Mouse (Mus musculus) urinary bladder, postnatal 14 days (tissue): ENCODE measurements around the gene Ubtd2.
A peak's percentile ranks its signal among the peaks of the same experiment; 100 is the strongest.

Experiments
- DNase-seq: peaks from one replicate; pipeline ENCODE4 v3.0.0; 2021; ENCODE audit warnings: low spot score

Gene Ubtd2

GRCm38 (mm10) chr11:32454800-32455506 lies at the start of gene Ubtd2:
Ubtd2 (plus strand) TSS chr11:32455370.
- peak; percentile 97 for DNase-seq

GRCm38 (mm10) chr11:32407863-32408262 lies 47.3 kb upstream of the Ubtd2 start:
- no peak for DNase-seq

- no peak for DNase-seq
These were observed 46.1 kb upstream of the Ubtd2 start for GRCm38 (mm10) chr11:32409052-32409451.

GRCm38 (mm10) chr11:32409823-32410562 lies 45.2 kb upstream of the Ubtd2 start:
- no peak for DNase-seq

- DNase-seq, result no peak
These were observed 35.2 kb upstream of the Ubtd2 start for GRCm38 (mm10) chr11:32420001-32420400.

GRCm38 (mm10) chr11:32423311-32423710 lies 31.9 kb upstream of the Ubtd2 start:
- DNase-seq, result no peak

GRCm38 (mm10) chr11:32424600-32424999 lies 30.6 kb upstream of the Ubtd2 start:
- DNase-seq, result no peak

- DNase-seq, result no peak
These were observed 30.0 kb upstream of the Ubtd2 start for GRCm38 (mm10) chr11:32425043-32425658.

- DNase-seq, result no peak
These were observed 27.6 kb upstream of the Ubtd2 start for GRCm38 (mm10) chr11:32427537-32427936.

GRCm38 (mm10) chr11:32435410-32436060 lies 19.6 kb upstream of the Ubtd2 start:
- DNase-seq, result peak; percentile 78

GRCm38 (mm10) chr11:32442576-32442975 lies 12.6 kb upstream of the Ubtd2 start:
- DNase-seq, result no peak

- DNase-seq, result no peak
These were observed 10.9 kb upstream of the Ubtd2 start for GRCm38 (mm10) chr11:32444266-32444665.

- DNase-seq, result no peak
These were observed 10.0 kb upstream of the Ubtd2 start for GRCm38 (mm10) chr11:32445135-32445534.

GRCm38 (mm10) chr11:32445637-32446226 lies 9.4 kb upstream of the Ubtd2 start:
- DNase-seq, result no peak

- DNase-seq, result peak; percentile 35
These were observed 5.0 kb upstream of the Ubtd2 start for GRCm38 (mm10) chr11:32450216-32450615.

- no peak for DNase-seq
These were observed 3.9 kb upstream of the Ubtd2 start for GRCm38 (mm10) chr11:32451306-32451705.

GRCm38 (mm10) chr11:32452745-32453144 lies 2.4 kb upstream of the Ubtd2 start:
- no peak for DNase-seq

GRCm38 (mm10) chr11:32453353-32453915 lies 1.7 kb upstream of the Ubtd2 start:
- DNase-seq, result no peak

GRCm38 (mm10) chr11:32454231-32454799 lies 855 bp upstream of the Ubtd2 start:
- peak; percentile 36 for DNase-seq

GRCm38 (mm10) chr11:32455507-32456141 lies 454 bp downstream of the Ubtd2 start:
- DNase-seq, result peak; percentile 40

- DNase-seq, result no peak
These were observed 1.2 kb downstream of the Ubtd2 start for GRCm38 (mm10) chr11:32456356-32456755.
